Mouse (Mus musculus) NIH3T3 (cell line): ENCODE results near the gene Focad.

ENCODE experiments used
- DNase-seq: peaks from one replicate; pipeline ENCODE4 v3.0.0-alpha.2; 2012; ENCODE audit warnings: low read depth

Gene Focad

DNA sequence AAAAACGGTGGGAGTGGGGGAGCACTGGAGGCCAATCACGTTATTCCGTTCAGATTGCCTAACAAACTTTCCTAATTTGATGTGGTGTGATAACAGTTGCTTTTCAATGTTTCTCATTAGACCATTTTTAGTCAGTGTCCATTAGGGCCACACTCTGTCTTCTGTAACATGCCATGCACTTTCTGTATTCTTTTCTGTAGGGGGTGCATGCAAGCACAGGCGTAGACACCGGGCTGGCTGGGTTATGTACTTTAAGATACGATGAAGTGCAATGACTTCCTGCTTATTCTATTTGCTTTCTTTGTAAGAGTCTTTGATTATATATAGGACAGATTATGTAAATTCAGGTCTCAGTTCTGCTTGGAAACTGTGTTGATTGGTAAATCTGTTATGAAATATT, 116.2 kb downstream of the Focad start:
- DNase-seq, result no peak

- no peak for DNase-seq
These were observed 116.9 kb downstream of the Focad start for GRCm38 (mm10) chr4:88211200-88211885.

GRCm38 (mm10) chr4:88213895-88214294, 119.5 kb downstream of the Focad start:
- peak; percentile 95 for DNase-seq

- no peak for DNase-seq
These were observed 123.9 kb downstream of the Focad start for GRCm38 (mm10) chr4:88218286-88218685.

DNA sequence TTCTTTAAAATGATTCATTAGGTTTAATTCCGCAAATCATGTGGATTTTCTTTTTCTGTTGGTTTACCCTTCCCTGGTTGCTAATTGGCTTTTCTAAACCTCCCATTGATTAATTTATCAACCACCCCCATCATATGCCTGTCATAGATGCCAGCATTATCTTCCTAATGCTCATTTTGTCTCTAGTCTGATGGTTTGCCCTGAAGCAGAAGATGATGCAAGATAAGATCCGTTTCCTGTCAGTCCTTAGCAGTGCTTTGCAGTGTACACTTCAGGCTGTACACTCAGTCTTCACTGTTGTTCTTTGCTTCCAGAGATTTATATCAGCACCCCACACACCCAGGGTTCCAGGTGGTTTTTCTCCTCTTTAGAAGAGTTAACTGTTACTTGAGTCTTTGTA, 124.4 kb downstream of the Focad start:
- no peak for DNase-seq

GRCm38 (mm10) chr4:88231375-88231774, 136.9 kb downstream of the Focad start:
- DNase-seq, result peak; percentile 56

GRCm38 (mm10) chr4:88235941-88236340, 141.5 kb downstream of the Focad start:
- no peak for DNase-seq

DNA sequence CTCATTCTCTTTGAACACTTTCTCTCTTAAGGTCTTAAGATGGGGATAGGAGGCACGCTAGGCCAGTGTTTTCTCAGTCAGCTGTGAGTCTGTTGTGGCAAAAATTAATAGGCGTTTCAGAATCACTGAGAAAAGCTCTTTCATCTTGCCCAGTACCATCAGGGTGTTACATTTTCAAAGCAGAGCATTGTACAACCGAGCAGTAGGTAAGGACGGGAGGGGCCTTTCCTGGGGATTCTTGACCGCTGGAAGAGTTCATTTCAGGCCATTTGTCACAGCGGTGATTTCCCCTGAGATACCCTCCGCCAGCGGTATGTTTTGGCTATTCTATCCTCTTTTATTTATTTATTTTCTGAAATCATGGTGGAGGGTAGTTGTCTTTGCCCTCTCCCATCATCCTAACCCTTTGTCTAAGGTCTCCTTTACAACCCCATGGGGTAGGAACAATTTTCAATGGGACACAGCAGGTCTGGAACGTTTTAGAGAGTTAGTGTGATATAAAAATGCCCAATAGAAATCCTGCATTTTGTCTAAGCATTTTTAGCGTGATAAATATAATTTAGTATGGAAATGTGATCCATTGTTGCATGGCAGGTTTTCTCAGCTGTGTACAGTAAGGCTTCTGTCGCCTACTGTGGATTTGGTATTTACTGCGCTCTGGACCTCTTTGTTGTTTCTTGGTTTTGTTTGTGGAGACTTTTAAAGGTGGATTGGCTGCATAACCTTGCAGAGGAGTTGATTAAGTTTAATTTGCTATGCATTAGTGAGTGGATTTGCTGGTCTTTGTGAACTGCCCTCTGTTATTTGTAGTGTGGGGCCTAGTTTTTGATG, 142.7 kb downstream of the Focad start:
- no peak for DNase-seq

GRCm38 (mm10) chr4:88238351-88238750, 143.9 kb downstream of the Focad start:
- no peak for DNase-seq

DNA sequence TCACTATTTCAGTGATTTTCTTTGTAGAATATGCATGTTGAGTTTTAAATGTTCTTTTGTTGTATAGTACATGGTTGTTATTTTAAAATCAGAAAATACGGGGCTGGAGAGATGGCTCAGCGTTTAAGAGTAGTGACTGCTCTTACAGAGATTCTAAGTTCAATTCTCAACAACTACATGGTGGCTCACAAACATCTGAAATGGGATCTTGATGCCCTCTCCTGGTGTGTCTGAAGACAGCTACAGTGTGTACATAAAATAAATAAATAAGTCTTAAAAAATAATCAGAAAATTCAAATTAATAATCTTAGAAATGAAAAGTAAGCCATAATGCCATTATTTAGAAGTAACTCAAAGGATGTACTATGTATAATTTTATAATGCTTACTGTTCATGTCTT, 149.4 kb downstream of the Focad start:
- DNase-seq, result peak; percentile 40

DNA sequence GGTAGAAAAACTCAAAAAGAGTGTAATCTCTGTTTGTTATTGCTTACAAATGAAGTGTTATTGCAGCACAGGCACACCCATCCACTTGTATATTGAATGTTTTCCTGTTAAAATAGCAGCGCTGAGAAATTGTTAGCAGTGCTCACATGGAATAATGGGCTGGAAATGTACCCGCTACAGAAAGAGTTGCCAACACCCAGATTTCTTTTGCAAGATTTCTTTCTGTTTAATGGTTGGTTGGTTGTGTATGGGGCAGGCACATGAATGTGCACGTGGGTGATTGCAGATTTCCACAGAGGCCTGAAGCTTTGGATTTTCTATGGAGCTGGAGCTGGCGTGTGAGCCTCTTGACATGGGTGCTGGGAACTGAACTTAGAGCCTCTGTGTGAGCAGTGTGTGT, 151.1 kb downstream of the Focad start:
- DNase-seq, result no peak

DNA sequence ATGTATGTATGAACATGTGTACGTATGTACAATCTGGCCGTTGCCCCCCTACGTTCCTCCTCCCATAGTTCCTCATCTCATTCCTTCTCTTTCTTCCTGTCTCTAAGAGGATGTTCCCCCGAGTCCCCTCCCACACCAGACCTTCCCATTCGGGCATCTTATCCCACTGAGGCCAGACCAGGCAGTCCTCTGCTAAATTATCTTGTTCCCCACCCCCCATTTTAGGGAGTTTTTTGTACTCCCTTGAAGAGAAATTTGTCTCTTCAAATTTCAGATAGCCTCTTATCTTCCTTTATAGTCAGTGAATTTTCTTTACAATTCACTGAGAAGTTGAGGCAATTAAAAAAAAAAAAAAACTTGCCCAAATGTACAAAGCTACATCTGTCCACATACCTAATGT, 166.9 kb downstream of the Focad start:
- DNase-seq, result no peak

GRCm38 (mm10) chr4:88264536-88264935, 170.1 kb downstream of the Focad start:
- no peak for DNase-seq

- peak; percentile 10 for DNase-seq
These were observed 176.1 kb downstream of the Focad start for GRCm38 (mm10) chr4:88270408-88271067.

GRCm38 (mm10) chr4:88275571-88276041, 181.2 kb downstream of the Focad start:
- peak; percentile 49 for DNase-seq

- DNase-seq, result no peak
These were observed 181.8 kb downstream of the Focad start for GRCm38 (mm10) chr4:88276058-88276734.

DNA sequence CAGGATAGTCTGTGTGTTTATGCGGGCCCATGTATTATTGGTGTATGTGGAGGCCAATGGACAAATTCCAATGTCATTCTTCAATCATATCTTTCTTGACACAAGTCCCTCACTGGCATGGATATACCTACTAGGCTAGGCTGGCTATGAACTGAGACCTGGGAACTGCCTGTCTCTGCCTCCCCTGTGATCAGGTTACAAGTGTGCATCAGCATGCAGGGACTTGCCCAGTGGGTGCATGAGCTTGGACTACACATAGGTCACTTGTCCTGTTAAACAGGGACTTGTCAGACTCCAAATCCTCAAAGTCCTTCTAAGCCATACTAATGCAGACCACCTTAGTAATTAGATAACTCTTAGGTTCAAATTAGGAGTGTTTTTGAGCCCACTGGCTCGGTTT, 184.1 kb downstream of the Focad start:
- no peak for DNase-seq

DNA sequence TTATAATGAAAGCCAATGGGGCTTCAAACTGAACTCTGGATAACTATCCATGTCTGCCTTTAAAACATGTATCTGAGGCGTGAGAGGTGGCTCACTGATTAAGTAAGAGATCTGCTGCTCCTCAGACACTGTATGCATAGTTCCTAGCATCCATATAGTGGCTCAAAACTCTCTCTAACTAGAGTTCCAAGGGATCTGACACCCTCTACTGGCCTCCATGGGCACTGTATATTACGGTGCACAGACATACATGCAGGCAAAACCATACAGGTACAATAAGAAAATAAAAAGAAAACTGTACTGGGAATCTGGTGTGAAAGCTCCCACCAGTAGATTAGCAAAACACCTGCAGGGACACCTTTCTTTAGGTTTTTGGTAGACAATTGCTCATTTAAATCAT, 186.1 kb downstream of the Focad start:
- DNase-seq, result no peak

DNA sequence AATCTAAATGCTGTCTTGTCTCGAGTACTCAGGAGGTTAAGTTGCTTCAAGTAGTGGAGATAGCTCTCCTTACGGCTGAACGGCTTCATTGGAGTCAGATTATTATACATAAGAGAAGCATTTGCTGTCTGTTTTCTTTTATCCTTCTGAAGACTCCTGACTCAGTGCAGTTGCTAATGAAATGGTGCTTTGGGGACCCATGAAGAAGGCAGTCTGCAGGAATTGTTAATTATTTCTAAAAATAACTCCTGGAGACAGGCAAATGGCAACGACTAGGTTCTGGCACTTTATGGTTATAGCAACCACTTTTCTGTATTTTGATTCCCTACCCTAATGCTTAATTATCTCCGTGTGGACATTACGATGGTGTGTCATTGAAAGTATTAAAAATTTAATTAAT, 201.1 kb downstream of the Focad start:
- DNase-seq, result no peak

DNA sequence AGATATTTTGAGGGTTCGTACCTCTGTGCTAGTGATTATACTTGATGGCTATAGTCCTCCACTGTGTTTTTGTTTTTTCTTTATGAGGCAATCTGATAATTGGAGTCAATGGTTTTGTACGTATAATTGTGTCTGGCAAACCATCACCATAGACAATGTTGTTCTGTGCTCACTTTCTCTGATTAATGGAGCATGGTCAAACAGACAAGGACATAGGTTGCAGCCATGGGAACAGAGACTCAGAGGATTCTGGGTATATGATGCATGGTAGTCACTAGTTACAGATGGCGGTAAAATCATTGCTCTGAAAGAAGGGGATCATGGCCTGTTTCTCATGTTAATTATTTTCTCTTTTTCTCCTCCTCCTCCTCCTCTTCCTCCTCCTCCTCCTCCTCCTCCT, 205.1 kb downstream of the Focad start:
- DNase-seq, result no peak

DNA sequence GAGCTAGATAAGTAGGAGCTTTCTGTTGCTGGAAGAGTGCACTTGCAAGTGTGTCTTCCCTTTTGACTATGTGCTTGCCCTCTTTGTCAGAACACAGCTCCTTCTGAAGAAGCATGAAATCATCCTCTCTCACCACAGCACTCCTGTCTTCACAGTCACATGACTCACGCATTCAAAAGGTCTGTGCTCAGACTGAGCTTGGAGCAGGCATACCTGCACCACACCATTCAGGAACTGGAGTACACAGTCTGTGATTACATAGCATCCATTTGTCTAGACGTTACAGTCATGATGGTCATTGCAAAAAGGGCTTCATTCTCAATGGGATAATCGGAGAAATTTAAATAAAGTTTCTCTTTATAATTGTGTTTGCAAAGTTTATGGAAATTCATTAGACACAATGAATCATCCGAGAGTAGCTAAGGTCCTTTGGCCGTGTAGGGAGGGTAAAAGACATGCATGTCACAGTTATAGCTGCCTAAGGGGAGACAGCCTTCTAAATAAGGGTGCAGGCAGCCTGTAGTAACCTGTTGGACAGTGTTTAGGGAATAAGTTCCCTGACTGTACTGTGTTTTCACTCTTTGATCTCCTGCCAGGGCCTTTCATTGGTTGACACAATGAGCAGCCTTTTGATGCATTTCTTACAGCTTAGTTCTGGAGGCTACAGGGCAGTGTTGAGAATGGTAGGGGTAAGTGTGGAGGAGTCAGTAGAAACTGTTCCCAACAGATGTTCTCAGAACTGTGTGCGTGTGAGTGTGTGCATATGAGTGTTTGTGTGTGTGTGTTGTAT, 206.6 kb downstream of the Focad start:
- DNase-seq, result no peak
